Mouse (Mus musculus) small intestine, adult 2 months (tissue): Measurements from ENCODE around the gene E2f7.

ENCODE experiments used
- CTCF ChIP-seq: fragments of 200-500 bp; IDR thresholded peaks from 2 replicates; pipeline ENCODE4 v1.5.1; 2012; ENCODE audit warnings: low read depth, mild to moderate bottlenecking, control low read depth, inconsistent platforms, low read length, moderate library complexity, mixed read lengths; ENCODE audit not compliant: insufficient replicate concordance, insufficient read length; ENCODE audit errors: extremely low read depth
- POLR2A ChIP-seq: fragments of 200-500 bp; IDR thresholded peaks from 2 replicates; pipeline ENCODE4 v1.6.1; 2012; ENCODE audit warnings: low read depth, mild to moderate bottlenecking, control low read depth, inconsistent platforms, low read length, moderate library complexity

DNA sequence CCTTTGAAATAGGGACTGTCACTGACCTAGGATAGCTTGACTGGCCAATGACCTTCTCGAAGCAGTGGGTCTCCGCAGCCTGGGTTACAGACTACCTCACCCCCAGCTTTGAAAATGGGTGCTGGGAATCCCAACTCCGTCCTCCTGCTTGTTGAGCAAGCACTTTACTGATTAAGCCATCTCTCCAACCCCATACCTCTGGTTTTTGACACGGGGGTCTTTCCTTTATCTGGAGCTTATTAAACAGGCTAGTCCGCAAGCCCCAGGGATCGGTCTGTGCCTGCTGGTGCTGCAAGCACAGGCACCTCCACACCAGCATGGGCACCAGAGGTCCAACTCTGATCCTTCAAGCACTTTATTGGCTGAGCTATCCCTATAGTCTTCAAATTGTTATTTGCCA lies 1.5 kb upstream of the E2f7 start:
- TF ChIP-seq POLR2A (no peak), CTCF (no peak)
